Mouse (Mus musculus): Measurements from ENCODE around the gene Ajuba. TPM values are rescaled to one million over a fixed set of nuclear protein-coding genes. Genes with fewer than 3 reads are reported as not detected.

The Ajuba gene
- polyA plus RNA-seq, 1 experiment from 2014 or later = 14.9 TPM

DNA sequence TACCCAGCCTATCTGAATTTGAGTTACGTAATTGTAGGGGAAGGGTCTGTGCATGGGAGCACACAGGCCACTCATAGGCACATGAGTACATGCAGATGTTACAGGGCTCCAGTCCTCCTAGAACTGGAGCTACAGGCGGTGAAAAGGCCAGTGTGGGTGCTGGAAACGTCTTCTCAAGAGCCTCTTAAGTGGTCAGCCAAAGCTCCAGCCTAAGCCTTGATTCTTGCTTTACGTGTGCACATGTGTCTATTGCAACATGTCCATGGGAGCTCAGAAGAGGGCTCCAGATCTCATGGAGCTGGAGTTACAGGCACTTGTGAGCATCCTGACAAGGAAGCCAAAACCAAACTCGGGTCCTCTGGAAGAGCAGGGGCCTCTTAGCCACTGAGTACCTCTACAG lies 32.7 kb downstream of the Ajuba start:
- DNase-seq (ENCODE audit: low spot score) = no peak

DNA sequence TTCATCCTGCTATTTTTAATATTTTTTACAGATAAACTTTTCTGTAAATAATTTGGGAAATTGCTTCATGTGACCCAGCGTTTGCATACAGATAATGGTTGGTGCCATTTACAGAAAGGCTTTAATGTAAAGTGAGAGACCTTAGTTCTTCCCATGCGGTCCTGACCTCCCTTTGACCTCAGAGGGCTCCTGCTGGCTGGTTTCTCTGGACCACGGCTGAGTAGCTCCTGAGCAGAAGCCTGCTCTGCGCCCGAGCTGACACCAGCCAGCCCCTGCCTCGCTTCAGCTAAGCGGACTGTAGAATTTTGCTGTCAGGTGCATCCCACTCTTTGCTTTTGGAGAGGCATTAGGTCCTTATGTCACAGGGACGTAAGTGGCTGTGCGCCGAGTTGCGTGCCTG lies 36.6 kb downstream of the Ajuba start:
- DNase-seq (ENCODE audit: low spot score) = no peak

DNA sequence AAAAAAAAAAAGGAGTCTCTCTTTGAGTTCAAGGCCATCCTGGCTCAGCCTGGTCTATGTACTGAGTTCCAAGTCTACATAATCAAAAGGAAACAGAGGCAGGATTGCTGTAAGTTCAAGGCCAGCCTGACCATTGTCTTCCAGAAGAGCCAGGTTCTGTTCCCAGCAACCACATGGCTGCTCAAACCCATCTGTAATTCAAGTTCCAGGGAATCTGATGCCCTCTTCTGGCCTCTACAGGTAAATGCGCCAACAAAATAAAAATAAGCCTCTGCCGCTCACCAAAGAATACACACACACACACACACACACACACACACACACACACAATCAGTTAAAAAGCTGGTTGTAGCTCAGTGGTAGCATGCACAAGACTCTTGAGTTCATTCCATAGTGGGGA lies 38.8 kb downstream of the Ajuba start:
- no peak for DNase-seq (ENCODE audit: low spot score)

DNA sequence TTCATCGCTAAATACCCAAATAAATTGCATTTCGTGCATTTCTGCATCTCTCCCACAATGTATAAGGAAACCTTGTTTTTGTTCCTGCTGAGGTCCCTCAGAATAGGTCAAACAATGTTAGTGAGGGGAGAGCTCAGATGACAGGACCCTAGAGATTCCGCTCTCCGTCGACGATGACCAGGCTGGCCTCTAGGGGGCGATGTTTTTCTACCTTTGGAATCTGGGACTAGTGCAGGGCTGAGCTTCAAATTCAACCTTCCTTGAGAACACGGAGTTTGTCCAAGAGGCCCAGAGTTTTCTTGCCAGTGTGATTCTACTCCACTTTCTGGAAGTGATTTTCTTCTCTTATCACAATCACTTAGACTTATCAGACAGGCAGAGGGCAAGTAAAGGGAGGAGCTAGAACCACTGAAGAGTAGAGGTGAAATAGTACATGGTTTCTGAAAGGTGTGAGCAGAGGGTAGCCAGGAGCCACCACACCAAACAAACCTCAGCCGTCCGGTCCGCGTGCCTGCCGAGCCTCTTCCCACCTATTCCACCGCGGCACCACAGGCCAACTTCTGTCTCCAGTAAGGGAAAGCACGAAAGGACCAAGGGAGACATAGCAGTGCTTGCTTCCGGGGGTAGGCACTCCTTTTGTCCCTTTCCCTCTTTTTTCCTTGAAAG lies 48.8 kb downstream of the Ajuba start:
- DNase-seq (ENCODE audit: low spot score) = peak; percentile 84

DNA sequence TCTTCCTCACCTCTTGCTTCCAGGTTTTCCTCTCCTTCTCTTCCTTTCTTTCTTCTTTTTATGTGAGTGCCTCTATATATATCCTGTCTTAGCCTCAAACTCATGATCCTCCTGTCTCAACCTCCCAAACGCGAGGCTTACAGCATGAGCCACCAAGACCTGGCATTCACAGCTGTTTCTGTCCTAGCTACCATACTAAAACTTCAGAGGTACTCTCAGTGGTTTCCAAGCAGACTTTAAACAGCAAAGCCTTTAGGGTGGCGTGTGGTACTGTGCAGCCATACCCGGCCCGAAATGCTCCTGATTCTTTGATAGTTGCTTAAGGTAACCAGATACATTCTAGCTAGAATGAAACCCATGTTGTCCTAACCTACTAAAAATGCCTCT lies 49.4 kb downstream of the Ajuba start:
- DNase-seq (ENCODE audit: low spot score) = peak; percentile 45

DNA sequence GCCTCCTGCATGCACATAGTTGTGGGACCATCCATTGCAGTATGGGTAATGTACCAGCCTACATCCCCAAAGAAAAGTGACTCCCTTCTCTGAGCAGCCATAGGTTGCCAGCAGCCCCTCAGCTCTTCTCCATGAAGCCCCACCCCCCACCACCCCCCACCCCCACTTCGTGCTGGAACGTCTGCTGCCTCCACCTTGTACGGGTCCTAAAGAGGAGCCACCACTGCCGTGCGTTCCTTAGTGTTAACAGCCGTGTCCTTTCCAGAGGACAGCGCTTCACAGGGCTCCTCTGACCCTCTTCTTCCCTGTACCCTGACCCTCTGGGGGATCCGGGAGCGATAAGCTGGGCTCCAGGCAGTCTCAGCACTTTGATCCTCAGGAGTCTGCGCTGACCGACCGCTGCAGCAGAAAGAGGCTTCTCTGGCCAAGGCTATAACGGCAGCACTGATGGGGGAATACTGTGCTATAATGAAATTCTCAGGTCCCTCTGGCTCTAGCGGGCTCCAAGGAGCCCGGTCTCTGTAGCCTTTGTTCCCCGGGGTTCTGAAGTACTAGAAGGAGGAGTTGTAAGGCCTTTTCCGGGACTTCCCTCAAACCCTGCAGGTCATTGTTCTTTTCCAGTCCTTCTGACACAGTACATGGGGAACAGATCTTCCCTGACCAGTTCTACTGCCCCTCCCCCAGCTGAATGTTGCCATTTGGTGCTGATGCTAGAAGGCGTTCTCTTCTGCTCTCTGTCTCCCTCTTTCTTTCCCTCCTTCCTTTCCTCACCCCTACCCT lies 49.9 kb downstream of the Ajuba start:
- peak; percentile 12 for DNase-seq (ENCODE audit: low spot score)

DNA sequence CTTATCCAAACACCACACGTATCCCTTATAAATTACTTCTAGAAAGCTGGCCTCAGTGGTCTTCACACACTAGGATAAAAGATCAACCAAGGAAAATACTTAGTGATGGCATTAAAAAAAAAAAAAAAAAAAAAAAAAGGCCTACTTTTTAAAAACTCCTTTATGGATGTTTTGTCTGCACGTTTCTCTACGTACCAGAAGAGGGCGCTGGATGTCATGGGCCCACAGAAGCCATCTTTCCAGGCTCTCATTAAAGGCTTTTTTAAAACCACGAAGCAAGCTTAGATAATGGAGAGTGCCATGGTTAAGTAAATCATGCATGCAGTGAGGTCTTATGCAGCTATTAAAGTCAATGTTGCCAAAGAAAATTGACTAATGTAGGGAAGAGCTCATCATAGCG lies 53.8 kb downstream of the Ajuba start:
- peak; percentile 36 for DNase-seq (ENCODE audit: low spot score)

MicroRNA genes within 50 kb of the gene (microRNA counts, 519-probe panel; counts per million panel counts)
- 473 counts per million, percentile 71 among the panel's probes with 10 or more counts for microRNA mmu-miR-686

Small RNA genes lying within 50 kb of the gene (microRNA-seq; reads per million reads assigned to microRNA genes)
- gene Mir686 (ENCODE audit: borderline number of aligned reads) = not detected

Other genes starting within 250 kb of the Ajuba start
- 50.9 and 53.4 TPM in 2 replicates for gene Oxa1l, start 216.7 kb downstream of the Ajuba start, polyA plus RNA-seq (2015; fragmentation: Nextera tagmentation; extraction: Ambion mirVana)
- gene Slc7a7, start 159.8 kb downstream of the Ajuba start, polyA plus RNA-seq (2015; fragmentation: Nextera tagmentation; extraction: Ambion mirVana) = 6.5 and 8.1 TPM in 2 replicates
- gene Mrpl52, start 150.6 kb downstream of the Ajuba start, polyA plus RNA-seq (2015; fragmentation: Nextera tagmentation; extraction: Ambion mirVana) = 297 and 318 TPM in 2 replicates
- 35.6 and 36.1 TPM in 2 replicates for gene Mmp14, start 145.9 kb downstream of the Ajuba start, polyA plus RNA-seq (2015; fragmentation: Nextera tagmentation; extraction: Ambion mirVana)
- 88.3 and 93.7 TPM in 2 replicates for gene Lrp10, start 113.4 kb downstream of the Ajuba start, polyA plus RNA-seq (2015; fragmentation: Nextera tagmentation; extraction: Ambion mirVana)
- 1.1 and 2.1 TPM in 2 replicates for gene Rem2, start 101.5 kb downstream of the Ajuba start, polyA plus RNA-seq (2015; fragmentation: Nextera tagmentation; extraction: Ambion mirVana)
- 62.9 and 64.6 TPM in 2 replicates for gene Prmt5, start 60.0 kb downstream of the Ajuba start, polyA plus RNA-seq (2015; fragmentation: Nextera tagmentation; extraction: Ambion mirVana)
- 111 and 113 TPM in 2 replicates for gene Haus4, start 22.9 kb downstream of the Ajuba start, polyA plus RNA-seq (2015; fragmentation: Nextera tagmentation; extraction: Ambion mirVana)
- gene 4931414P19Rik, start 28.4 kb upstream of the Ajuba start, polyA plus RNA-seq (2015; fragmentation: Nextera tagmentation; extraction: Ambion mirVana) = 4.7 and 5.0 TPM in 2 replicates
- gene Psmb5, start 40.5 kb upstream of the Ajuba start, polyA plus RNA-seq (2015; fragmentation: Nextera tagmentation; extraction: Ambion mirVana) = 387 and 424 TPM in 2 replicates
- gene Psmb11, start 43.9 kb upstream of the Ajuba start, polyA plus RNA-seq (2015; fragmentation: Nextera tagmentation; extraction: Ambion mirVana) = 82.4 and 117 TPM in 2 replicates
- gene Gm17606, start 63.4 kb upstream of the Ajuba start, polyA plus RNA-seq (2015; fragmentation: Nextera tagmentation; extraction: Ambion mirVana) = not detected in 2 replicates
- 5.2 and 5.4 TPM in 2 replicates for gene Cdh24, start 63.8 kb upstream of the Ajuba start, polyA plus RNA-seq (2015; fragmentation: Nextera tagmentation; extraction: Ambion mirVana)
- gene 1700123O20Rik, start 108.7 kb upstream of the Ajuba start, polyA plus RNA-seq (2015; fragmentation: Nextera tagmentation; extraction: Ambion mirVana) = 101 TPM in 2 replicates
- 137 and 173 TPM in 2 replicates for gene Acin1, start 109.4 kb upstream of the Ajuba start, polyA plus RNA-seq (2015; fragmentation: Nextera tagmentation; extraction: Ambion mirVana)
- gene Gm29776, start 121.3 kb upstream of the Ajuba start, polyA plus RNA-seq (2015; fragmentation: Nextera tagmentation; extraction: Ambion mirVana) = 0.09 and 0.18 TPM in 2 replicates
- gene Cebpe, start 134.6 kb upstream of the Ajuba start, polyA plus RNA-seq (2015; fragmentation: Nextera tagmentation; extraction: Ambion mirVana) = not detected in 2 replicates
- 0.94 and 1.2 TPM in 2 replicates for gene Slc7a8, start 204.4 kb upstream of the Ajuba start, polyA plus RNA-seq (2015; fragmentation: Nextera tagmentation; extraction: Ambion mirVana)
- gene Rnf212b, start 236.6 kb upstream of the Ajuba start, polyA plus RNA-seq (2015; fragmentation: Nextera tagmentation; extraction: Ambion mirVana) = not detected in 2 replicates

Data from thymus, postnatal 0 days (tissue).